Mouse (Mus musculus) frontal cortex, adult 2 months (tissue): ENCODE results near the gene Spag9. TPM values are rescaled to one million over a fixed set of nuclear protein-coding genes. Genes with fewer than 3 reads are reported as not detected.

ENCODE experiments used
- DNase-seq, 2 experiments: peaks; one replicate each; pipeline ENCODE4 v3.0.0; 2022; ENCODE audit warnings: low spot score in 1 of 2; ENCODE audit errors: extremely low spot score in 1 of 2
- polyA plus RNA-seq: library from polyadenylated mRNA; depleted of rRNA; stranded (reverse); fragments of >200 nt; gene quantifications from 2 replicates; pipeline ENCODE4 v1.2.3, GENCODE M21; 2012; rRNA removed

Spag9 gene
- polyA plus RNA-seq, 1 experiment, result 139 TPM

DNA sequence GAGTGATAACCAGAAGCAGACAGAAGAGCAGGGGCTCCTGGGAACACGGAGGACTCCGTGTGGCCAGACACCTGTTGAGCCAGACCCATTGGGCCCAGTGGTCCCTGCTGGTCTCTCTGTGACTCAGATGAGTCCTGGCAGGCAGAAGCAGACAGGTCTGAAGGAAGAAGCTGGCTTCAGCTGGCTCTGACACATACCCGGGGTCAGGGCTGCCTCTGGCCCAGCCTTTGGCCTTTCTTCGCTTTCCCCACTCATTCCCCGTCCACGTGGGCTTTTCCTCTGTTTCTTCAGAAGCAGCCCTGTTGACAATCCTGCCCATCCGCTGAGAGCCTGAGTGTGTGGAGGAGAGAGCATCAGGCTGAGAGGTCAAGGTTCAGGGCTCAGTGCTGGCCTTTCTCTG, 179.4 kb downstream of the Spag9 start:
- DNase-seq, result no peak

Other genes with a start within 250 kb of the Spag9 start
- 14.6 and 16.1 TPM in 2 replicates for gene Utp18, start 110.3 kb upstream of the Spag9 start, polyA plus RNA-seq
- 20.8 and 24.6 TPM in 2 replicates for gene Mbtd1, start 110.2 kb upstream of the Spag9 start, polyA plus RNA-seq
- 99.0 and 106 TPM in 2 replicates for gene Nme2, start 39.8 kb upstream of the Spag9 start, polyA plus RNA-seq
- 71.9 and 76.2 TPM in 2 replicates for gene Gm20390, start 27.8 kb upstream of the Spag9 start, polyA plus RNA-seq
- 282 and 284 TPM in 2 replicates for gene Nme1, start 27.6 kb upstream of the Spag9 start, polyA plus RNA-seq
- 44.4 and 45.5 TPM in 2 replicates for gene Tob1, start 215.4 kb downstream of the Spag9 start, polyA plus RNA-seq
- gene Wfikkn2, start 249.9 kb downstream of the Spag9 start, polyA plus RNA-seq, result 1.2 and 1.3 TPM in 2 replicates